Mouse (Mus musculus) right cerebral cortex, postnatal 25 days (tissue): ENCODE results near the gene Clrn1.

Experiments used
- DNase-seq: peaks from one replicate; pipeline ENCODE4 v3.0.0; 2022

Gene Clrn1

GRCm38 (mm10) chr3:58829926-58830325 is 55.2 kb downstream of the Clrn1 start:
- DNase-seq, result no peak

DNA sequence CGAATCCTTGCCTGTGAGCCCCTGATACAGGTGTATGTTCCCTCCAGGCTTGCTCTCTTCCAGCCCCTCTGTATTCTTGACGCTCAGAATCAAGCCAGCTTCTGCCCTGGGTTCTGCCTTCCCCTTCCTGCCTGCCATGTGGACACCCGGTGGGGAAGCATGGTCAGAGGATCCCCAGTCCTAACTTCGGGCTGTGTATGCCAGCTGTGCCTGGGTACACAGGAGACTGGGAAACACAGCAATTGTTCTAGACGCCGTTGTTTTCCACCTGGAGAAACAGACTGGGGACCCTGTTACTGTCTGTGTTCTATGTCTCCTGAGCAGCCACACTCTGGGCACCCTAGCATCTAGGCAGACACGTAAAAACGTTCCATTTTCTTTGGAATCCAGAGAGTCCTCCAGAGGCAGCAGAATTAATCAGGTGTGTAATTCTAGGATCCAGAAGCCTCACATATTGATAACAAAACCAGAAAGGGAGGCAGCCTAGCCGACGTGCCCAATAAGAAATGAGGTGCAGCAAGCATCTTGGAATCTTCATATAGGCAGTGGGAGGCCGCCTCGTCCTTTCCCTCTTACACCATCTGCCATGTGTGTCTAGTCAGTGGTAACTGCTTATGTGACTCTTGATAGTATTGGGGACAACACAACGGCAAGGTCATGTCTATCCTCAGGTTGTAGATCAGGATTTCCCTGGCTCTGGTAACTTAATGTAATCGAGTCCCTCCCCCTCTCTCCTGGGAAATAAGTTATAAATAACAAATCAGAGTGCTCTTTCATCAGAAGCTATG is 56.6 kb downstream of the Clrn1 start:
- DNase-seq, result no peak

DNA sequence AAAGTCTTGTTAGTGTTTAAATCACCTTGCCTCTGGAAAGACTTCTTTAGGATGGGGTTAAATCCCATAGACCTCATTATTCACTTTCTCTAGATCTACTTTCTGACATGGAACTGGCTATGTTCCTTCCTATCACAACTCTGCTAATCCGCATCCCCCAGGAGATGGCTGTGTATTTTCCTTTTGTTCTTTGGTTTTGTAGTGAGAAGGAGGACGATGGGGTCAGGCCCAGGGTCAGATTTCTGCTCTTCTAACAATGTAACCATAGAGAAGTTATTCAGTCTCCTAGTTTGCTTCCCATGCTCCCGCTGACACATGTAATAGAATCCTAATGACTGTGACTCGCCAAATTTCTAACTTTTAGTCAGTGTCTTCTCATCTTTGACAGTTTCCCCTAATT is 58.9 kb downstream of the Clrn1 start:
- DNase-seq, result no peak

DNA sequence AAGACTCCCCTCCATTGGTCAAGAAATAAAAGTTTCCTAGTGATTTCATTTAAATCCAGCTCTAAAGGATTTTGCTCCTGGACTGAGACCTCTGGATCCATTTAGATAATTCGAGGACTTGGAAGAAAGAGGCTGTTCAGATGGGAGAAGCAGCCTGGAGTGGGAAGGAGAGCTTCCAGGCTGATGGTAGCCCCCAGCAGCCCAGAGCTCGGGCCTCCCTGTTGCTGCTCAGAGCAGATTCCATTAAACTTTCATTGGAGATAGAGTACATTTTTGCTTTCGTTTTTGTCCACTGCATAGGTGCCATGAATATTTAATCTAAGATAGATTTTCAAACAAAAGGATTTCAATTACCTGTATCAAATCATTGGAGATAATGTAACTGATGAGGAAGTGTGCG is 62.9 kb downstream of the Clrn1 start, which contains the start of gene Mindy4b-ps:
Gene Mindy4b-ps, minus strand, starts transcription at position 101 of the 400 bp plus-strand sequence.
- no peak for DNase-seq

GRCm38 (mm10) chr3:58817337-58817736 is 67.8 kb downstream of the Clrn1 start:
- DNase-seq, result no peak

GRCm38 (mm10) chr3:58814191-58814590 is 70.9 kb downstream of the Clrn1 start:
- DNase-seq, result no peak

DNA sequence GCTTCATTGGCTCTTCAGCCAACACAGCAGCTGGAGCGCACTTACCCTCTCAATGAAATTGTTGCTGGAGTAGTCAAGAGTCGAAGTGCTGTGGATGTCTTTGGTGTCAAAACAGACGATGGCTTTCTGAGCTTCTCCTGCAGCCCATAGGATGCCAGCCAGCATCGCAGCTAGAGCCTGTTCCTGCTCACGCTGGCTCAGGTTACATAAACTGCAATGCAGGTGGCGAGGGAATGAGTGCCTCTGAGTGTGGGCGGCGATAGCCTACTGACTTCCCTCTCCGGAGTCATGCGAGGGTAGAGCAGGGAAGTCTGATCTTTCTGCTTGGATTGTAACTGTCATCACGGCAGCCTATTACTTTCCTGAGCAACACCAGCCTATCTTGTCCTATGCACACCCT is 74.8 kb downstream of the Clrn1 start:
- DNase-seq, result peak; percentile 36

DNA sequence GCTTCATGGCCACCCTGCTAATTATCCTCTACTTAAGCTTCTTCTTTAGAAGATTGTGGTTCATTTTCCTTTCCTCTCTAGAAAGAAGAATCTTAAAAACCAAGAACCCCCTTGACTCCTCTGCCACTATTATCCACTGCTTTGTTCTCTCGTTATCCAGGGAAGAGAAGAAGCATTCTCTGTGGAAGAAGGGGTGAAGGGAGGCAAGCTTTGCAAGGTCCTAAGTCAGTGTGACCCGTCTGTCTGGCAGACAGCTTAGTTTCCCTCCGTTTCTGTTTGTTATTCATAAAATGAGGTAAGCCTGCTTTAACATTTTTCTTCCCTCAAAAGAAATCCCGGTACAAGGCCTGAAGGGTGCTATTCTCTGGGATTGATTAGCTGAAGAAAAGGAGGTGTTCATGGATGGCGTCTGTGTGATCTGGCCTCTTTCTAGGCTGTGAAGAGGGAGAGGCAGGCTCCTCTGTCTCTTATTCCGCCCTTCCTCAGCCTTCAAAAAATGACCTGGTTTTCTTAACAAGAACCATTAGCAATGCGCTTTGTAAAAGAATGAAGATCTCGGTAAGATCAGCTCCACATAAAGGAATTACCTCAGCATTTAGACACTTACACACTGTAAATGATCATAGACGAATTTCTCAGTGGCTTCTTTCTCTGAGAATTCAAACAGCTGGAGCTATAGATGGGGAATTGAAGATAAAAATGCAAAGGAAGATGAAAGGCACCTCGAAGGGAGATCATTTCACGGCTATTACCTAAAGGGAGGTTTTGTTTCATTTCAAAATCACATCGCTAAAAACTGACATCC is 75.8 kb downstream of the Clrn1 start:
- no peak for DNase-seq

- DNase-seq, result no peak
Observed at GRCm38 (mm10) chr3:58808636-58809035, 76.5 kb downstream of the Clrn1 start.

DNA sequence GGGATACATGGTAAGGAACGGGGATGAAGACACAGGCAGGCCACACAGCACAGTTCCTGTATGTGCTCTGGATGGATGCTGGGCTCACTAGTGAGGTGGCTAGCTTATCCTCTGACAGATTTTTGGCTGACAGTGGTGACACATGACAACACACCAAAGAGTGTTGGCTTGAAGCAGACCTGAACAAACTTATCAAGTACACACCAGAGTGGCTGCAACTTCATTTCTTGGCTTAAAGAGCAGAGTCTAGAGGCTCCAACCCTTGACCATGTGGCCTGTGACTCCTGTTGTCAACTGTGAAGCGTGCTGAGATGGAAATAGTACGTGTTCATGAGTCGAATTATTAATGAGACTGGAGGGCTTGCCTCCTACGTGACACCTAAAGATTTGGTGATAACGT is 80.4 kb downstream of the Clrn1 start:
- DNase-seq, result no peak

GRCm38 (mm10) chr3:58798676-58799075 is 86.5 kb downstream of the Clrn1 start:
- no peak for DNase-seq

DNA sequence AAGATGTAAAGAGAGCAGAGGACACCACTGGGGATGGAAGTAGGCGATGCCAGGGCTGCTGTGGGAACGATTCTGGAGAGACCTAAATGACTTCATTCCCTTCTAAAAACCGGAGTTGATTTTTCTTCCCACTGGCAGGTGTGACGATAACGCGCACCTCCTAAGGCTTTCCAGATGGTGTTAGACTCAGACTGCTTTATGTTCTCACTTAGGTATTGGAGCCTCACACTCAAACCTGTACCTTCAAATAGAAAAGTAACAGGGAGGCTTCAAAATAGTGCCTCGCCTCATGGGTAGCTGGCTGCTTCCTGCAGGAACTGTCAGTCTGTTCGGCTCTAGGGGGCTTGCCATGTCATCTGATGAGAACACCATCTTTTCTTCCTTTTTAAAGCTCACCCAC is 86.9 kb downstream of the Clrn1 start:
- DNase-seq, result no peak
